Mouse (Mus musculus) large intestine, adult 2 months (tissue): ENCODE data around the gene Ndufb4. TPM values are rescaled to one million over a fixed set of nuclear protein-coding genes. Genes with fewer than 3 reads are reported as not detected.
"Not testable (repeated sequence)": the region's sequence is repeated elsewhere in the genome, so short reads cannot be mapped to it uniquely, and the experiment has no call there.

Source experiments
- DNase-seq: peaks from one replicate; pipeline ENCODE4 v3.0.0-alpha.2; 2012; ENCODE audit warnings: low read depth, low spot score
- WGBS: fragments of 180-500 bp; shearing (Covaris S2); methylation state at CpG from one replicate; pipeline ENCODE4 v1.1.7; 2018; 5-methylcytosine and 5-hydroxymethylcytosine counted together
- polyA plus RNA-seq: library from polyadenylated mRNA; depleted of rRNA; stranded (reverse); fragments of >200 nt; gene quantifications from 2 replicates; pipeline ENCODE4 v1.2.3, GENCODE M21; 2012

Gene Ndufb4
- polyA plus RNA-seq, 1 experiment = 81.3 TPM

DNA sequence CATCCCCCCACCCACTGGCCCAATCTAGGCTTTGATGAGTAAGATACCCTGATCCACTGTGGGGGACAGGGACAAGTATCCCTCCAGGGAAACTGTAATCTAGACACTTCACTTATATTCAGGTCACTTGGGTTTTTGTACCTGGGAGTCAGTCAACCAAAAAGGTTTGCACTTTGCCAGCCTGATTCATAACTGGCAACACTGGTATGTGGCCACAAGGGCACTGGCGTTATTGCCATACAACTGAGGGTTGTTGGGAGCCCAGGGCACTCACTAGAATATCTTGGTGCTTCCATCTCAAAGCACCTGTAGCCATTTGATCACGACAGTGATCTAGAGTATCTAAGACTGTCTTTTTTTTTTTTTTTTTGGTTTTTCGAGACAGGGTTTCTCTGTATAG, 8.5 kb downstream of the Ndufb4 start:
- no peak for DNase-seq
- 87% methylated on average over 3 of the region's 3 CpGs for WGBS

DNA sequence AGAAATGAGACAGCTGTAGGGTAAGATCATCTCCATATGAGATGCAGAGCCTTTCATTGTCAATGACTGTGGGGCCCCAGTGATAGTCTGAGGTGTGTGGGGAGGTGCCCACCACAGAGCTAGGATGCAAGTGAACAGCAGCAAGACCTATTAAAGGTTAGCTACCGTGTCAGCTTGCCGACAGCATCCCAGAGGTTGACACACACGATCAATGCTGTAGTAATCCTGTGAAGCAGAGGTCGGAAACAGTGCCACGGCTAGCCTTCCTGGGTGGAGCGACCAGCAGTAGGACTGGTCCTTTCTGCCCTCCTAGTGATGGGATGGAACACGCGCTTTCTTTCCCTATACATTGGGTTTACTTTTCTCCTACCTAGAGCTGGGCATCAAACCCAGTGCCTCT, 9.0 kb downstream of the Ndufb4 start:
- WGBS = 97% methylated on average over 8 of the region's 8 CpGs

DNA sequence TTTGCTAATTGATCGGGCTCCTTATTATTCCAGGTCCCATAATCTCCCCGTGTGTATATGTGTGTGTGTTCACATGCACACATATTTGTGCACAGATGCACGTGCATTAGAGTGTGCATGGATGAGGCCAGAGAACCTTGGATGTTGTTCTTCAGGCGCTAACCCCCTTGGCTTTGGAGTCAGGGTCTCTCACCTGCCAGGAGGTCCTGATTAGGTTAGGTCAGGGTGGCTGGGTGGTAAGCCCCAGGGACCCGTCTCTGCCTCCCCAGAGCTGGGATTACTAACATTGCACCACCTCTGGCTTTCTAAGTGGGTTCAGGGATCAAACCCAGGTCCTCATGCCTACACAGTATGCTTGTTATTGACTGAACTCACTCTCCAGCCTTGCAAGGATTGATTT, 9.8 kb downstream of the Ndufb4 start:
- DNase-seq = no peak
- 91% methylated on average over 5 of the region's 5 CpGs for WGBS

More for the DNA sequence above, 9.0 kb downstream of the Ndufb4 start:
- DNase-seq = no peak

DNA sequence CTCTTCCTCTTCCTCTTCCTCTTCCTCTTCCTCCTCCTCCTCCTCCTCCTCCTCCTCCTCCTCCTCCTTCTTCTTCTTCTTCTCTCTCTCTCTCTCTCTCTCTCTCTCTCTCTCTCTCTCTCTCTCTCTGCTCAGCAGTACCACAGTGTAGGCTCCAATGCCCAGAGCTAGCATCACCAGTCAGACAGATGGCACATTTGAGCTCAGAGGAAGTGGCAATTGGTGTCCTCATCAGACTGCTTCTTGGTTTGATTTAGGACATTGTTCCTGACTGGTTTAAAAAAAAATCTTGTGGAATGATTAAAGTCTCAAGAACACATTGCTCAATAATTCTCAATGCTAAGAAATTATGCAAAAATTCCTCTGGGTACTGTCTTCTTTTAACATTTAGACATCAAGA, 13.7 kb downstream of the Ndufb4 start:
- DNase-seq = not testable (repeated sequence)

DNA sequence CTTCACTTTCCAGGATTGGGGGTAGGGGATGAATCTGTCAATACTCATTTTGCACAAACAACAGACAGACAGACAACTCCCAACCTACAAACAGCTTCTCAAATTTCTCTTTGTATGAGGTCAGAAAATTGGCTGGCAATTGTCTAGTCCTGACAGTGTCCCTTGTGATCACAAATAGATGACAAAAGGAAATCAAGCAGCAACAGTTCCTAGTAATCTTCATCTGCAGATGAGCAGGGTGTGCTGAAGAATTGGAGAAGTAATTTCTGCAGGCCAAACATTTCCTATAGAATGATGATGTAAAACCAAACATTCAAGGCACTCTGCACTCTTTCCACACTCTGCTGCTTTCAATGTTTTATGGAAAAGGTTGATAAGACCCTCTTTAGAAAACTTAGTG, 16.5 kb downstream of the Ndufb4 start:
- no peak for DNase-seq

DNA sequence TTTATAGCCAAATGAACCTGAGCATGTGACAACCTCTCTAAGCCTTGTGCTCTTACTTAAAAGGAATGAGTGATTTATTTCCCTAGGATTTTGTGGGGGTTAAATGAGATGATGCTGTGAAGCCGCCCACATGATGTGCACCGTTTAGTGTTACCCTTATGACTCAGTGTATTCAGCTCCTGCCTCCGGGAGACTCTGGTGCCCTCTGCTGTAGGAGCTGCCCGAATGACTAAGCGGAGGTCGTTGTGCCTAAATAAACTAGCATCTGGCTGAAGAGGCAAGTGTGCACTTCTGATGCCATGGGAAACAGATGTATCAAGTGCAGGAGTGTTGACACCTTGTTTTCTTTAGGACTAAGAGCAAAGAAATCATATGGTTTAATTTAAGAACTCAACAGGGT, 18.1 kb downstream of the Ndufb4 start:
- DNase-seq = no peak
- 36% methylated on average over 6 of the region's 6 CpGs for WGBS

DNA sequence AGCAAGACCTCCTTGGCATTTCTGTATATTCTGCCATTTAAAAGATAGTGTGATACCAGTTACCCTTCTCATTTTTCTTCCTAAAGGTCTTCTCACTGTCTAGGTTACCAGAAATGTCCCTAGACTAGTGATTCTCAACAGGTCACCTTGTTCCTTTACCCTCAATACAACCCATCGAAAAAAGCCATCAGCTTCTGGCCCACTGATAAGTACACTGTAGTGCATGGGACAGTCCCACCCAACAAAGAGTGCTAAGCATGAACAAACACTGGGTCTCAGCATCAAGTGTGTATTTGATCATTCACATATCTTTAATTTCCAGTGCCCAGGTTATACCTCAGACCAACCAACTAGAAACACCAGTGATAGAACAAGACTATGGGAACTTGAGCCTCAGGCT, 19.2 kb downstream of the Ndufb4 start:
- no peak for DNase-seq
- 96% methylated on average over 1 of the region's 1 CpGs for WGBS

DNA sequence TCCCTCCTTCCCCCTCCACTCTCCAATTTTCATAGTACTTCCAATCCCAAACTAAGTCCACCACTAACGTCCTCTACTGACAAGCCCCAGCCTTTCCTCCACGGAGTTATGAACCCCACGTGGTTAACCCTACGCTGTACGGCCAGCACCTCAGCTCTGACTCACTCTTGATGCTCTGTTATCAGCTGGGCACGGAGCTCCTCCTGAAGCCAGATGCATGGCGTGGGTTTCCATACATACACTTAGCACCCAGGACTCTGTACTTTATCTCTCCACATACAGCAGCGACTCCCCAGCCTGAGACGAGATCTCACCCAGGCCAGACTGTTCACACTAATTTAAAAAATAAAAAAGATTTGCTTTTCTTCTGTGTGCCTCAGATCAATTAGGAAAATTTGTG, 19.7 kb downstream of the Ndufb4 start:
- no peak for DNase-seq
- WGBS = 68% methylated on average over 9 of the region's 9 CpGs

DNA sequence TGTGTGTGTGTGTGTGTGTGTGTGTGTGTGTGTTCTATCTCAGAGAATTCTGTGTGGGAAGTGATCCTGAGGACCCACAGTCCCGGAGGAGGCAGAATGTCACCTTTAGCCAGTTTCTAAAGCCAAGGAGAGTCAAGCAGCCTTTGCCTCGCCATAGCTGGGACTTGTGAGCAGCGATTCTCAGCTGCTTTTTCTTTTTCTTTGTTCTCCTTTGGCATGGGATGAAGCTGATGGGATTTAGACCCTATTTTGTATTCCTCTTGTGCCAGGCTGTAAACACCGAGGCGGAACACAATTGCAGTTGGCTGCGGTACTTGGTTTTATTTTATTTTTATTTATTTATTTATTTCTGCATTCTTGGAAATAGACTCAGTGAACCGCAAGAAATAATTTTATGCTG, 25.2 kb downstream of the Ndufb4 start:
- no peak for DNase-seq
- WGBS = 81% methylated on average over 7 of the region's 7 CpGs

DNA sequence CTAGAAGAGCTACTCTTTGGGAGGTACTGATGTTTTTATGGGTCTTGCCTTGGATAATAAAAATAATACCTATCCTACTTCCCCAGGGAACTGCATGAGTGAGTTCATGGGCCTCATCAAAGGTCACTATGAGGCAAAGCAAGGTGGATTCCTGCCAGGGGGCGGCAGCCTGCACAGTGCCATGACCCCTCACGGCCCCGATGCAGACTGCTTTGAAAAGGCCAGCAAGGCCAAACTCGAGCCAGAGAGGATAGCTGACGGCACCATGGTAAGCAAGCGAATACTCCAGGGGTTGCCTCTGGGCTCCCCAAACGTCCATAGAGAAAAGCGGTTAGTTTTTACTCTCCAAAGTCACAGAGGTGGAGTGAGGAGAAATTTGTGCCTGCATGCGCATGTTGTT, 25.9 kb downstream of the Ndufb4 start:
- WGBS = 76% methylated on average over 9 of the region's 9 CpGs
- no peak for DNase-seq

DNA sequence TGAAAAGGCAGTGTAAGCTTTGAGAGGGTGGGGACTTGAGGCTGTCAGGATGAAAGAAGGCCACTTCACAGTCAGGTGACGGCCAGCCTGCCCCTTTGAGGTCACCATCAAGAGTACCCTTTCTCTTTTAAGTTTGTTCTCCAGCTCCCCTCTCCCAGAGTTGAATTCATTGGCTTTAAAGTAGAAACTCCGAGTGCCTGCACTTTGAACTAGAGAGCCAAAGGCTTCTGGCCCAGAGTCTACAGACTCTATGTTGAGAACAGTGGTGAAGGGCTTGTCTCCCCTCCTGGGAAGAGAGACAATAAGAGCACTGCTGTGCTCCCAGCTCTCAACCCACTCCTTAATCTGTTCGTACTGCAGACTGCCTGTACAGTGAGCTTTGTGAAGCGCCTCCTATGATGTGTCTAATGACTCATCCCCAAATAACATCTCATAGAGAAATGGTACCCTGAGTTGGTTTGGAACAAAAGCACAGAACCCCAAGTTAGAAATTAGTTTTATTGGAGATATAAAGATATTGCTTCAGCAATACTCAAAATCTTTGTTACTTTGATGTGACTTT, 27.8 kb downstream of the Ndufb4 start:
- no peak for DNase-seq
- WGBS = 66% methylated on average over 4 of the region's 4 CpGs

DNA sequence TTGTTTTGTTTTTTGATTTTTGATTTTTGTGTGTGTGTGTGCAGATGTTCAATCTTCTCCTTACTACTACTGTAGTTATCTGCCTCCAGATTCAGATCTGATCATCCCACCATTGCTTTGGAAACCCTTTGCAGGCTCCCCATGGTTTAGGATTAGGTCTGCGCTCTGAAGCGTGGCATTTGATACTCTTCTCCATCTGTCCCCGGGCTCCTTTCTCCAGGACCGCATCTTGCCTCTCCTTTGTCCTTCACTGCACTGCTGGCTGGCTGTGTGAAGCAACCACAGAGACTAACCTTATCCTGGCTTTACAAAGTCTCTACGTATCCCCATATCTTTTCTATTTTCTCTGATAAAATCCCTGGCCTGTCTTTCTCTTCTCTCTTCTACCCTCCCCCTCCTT, 31.3 kb downstream of the Ndufb4 start:
- 78% methylated on average over 5 of the region's 5 CpGs for WGBS

DNA sequence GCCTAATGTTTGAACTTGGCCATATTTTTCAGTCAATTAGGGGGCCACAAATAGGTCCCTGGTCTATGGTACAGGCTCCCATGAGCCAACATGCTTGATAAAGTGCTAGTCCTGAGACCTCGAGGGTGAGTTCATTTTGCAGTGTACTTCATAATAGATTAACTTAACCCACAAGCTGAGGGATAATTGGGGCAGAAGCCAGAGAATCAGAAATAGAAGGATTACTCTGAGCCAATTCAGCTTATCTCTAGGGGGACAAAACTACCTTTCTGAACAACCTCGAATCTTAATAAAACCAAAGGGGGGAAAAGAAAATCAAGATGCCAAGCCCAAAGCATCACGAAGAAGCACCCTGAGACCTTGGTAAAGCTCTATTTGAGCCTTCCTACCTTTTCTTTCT, 31.9 kb downstream of the Ndufb4 start:
- DNase-seq = no peak
- WGBS = 68% methylated on average over 3 of the region's 3 CpGs

More for the DNA sequence above, 31.3 kb downstream of the Ndufb4 start:
- no peak for DNase-seq

DNA sequence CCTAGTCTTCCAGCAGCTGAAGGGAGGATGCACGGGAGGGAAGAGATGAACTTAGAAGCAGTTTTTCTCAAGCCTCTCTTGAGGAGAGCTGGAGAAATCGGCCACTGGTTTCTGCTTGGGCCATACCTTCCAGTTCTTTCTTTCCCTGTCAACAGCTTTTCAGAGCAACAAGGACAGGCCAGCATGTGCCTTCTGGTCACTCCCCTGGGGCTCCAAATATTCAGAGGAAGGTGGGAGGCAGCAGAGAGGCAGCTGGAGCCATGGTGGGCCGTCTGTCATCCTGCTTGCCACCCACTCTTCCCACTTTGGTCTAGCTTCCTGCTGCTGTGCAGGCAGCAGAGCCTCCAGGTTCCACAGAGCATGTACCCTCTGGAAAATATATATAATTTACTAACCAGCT, 36.6 kb downstream of the Ndufb4 start:
- DNase-seq = no peak
- 44% methylated on average over 3 of the region's 3 CpGs for WGBS

DNA sequence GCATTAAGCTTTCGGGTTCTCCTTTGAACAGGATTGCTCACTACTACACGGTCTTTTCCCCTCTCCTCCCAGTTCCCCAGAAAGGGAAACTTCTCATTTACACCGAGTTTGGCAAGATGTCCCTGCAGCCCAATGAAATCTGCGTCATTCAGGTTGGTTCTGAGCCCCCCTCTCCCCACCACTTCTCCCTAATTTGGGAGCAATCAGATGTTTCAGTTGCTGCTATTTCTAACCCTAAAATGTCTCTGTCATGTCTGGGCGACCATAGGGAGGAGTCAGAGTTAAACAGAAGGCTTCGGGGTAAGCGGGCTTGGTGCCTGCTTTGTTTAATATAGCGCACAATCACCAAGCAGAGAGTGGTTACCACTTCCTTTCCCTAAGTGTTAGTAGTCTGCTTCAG, 38.1 kb downstream of the Ndufb4 start:
- DNase-seq = no peak
- WGBS = 62% methylated on average over 8 of the region's 8 CpGs

DNA sequence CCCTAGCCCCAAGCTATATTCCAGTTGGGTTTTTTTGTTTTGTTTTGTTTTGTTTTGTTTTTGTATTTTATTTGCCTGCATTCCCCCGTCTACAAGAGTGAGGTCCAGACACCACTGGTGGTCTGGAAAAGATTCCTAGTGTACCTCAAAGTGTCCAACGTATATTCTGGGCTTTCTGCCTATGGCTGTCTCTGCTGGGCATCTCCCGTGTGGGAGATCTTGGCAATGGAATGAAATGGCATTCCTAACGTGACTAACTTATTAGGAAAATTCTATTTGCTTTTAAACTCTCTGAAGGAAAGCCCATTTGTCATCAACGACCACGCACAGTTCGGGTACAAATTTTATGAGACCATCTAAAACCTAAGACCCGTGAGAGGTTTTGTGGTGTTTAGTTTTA, 38.8 kb downstream of the Ndufb4 start:
- DNase-seq = no peak
- 47% methylated on average over 8 of the region's 8 CpGs for WGBS

DNA sequence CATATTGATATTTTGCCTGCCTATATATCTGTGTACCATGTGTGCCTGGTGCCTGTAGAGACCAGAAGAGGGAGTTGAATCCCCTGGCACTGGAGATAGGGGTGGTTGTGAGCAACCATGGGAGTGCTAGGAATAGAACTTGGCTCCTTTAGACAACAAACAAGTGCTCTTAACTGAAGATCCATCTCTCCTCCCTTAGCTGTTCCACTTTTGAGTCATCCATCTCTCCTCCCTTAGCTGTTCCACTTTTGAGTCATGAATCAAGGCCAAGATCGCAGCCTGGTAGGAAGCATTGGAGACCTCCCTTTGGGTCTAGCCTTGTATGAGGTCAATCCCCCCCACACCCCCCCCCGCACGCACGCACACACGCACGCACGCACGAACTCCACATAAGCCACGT, 39.7 kb downstream of the Ndufb4 start:
- 92% methylated on average over 9 of the region's 9 CpGs for WGBS
- no peak for DNase-seq

DNA sequence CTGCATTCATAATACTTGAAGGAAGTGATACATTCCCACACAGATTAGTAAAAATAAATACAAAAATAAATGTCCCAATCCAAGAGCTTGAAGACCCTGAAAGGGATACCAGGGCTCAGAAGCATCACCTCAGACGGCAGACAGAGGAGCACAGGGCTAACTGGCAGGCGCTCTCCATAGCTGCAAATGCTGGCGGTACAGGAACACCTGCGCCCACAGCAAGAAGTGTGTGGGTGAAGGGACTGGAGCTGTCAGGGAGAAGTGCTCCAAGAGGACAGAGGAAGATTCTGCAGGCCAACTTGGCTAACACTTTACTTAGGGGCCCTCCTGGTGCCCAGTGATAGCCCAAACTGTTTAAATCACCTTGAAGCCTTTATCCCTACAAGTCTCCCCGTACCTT, 42.2 kb downstream of the Ndufb4 start:
- DNase-seq = no peak
- WGBS = 91% methylated on average over 5 of the region's 5 CpGs

DNA sequence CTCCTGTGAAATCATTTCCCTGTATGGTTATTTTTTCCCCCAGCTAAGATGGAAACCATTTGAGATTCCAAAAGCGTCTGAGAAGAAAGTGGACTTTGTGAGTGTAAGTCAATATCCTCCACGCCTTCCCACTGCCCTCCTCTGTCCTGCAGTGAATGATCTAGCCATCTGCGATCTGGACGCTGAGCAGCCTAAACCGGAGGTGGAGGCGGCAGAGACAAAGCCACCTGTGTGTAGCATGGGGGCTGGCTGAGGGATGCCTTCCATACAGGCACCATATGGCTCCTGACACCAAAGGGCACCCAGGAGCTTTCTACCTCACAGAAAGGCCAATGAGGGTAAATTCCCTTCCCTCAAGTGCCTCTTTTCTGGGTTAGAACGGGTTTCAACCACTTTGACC, 43.2 kb downstream of the Ndufb4 start:
- WGBS = 70% methylated on average over 7 of the region's 7 CpGs
- no peak for DNase-seq

DNA sequence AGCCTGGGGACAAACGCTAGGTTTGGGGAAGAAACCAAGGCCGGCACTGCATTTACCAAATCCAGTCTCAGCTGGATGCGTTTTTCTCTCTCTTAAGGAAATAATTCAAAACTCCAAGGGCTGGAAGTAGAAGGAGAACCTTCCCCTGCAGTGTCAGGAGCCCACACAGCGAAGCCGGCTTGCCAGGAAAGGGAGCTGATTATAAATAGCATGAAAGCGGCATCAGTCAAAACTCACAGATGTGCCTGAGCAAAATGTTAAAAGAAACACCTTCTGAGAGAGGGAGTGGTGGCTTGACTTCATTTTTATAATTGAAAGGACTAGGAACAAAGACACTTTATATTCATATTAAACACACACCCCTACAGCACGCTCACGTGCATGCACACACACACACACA, 43.9 kb downstream of the Ndufb4 start:
- 86% methylated on average over 8 of the region's 8 CpGs for WGBS
- DNase-seq = no peak

DNA sequence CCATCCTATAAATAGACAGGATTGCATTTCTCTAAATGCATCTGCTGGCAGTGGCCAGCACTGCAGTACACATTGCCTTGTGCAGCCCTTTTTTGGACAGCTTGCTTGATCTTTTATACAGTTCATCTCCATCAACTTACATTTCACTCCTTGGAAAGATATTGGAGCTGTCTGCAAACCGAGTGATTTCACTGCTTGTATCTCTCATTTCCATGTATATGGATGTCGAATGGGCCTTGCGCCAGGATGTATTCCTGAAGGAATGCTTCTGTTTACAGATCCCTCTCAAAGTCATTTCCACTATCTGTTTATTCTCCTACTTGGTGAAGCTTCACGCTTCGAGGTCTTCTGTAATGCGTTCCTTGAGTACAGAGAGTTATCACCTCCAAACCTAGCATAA, 50.0 kb downstream of the Ndufb4 start:
- 60% methylated on average over 6 of the region's 6 CpGs for WGBS

DNA sequence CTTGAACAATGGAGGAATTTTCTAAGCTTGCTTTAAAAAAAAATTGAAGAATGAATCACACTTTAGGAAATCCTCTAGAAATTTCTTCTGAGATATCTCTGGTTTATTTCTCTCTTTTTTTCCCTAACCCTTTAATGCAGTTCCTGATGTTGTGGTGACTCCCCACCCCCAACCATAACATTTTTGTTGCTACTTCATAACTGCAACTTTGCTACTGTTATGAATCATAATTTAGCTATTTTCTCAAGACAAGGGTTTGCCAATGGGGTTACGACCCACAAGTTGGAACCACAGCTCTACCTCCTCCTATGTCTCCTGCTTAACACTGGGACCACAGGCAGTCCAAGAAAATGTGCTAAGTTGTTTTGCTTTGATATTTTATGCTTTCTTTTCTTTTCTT, 50.8 kb downstream of the Ndufb4 start:
- WGBS = 92% methylated on average over 1 of the region's 1 CpGs
- no peak for DNase-seq

More for the DNA sequence above, 50.0 kb downstream of the Ndufb4 start:
- no peak for DNase-seq

DNA sequence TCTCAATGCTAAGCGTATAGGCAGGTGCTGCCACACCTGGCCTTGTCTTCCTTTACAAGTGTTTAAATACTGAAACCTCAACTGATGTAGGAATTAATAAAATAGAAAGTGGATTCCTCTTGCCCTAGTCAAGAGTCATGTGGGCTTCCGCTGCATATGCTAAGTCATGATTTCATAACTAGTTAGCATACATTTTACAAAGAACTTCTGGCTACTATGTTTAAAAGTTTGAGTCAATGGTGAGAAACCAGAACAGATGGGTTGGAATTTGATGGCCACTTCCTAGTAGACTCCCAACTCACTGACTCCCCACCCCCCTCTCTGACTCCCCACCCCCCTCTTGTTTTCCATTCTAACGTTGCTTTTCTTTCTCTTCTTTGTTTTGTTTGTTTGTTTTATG, 54.9 kb downstream of the Ndufb4 start:
- DNase-seq = no peak
- 56% methylated on average over 3 of the region's 3 CpGs for WGBS
